Mouse (Mus musculus): ENCODE data around the gene Itgb1. TPM values are rescaled to one million over a fixed set of nuclear protein-coding genes. Genes with fewer than 3 reads are reported as not detected.
A peak's percentile ranks its signal among the peaks of the same experiment; 100 is the strongest.

Itgb1 gene
- 216 and 238 TPM in 2 replicates for polyA plus RNA-seq (2015; fragmentation: Nextera tagmentation; extraction: Ambion mirVana)

- H3K4me1 ChIP-seq: peaks cover 24% of the 10 kb centered on the region
- peak within 1 kb of the TSS; percentile 82 for H3K4me3 ChIP-seq
- H3K27me3 ChIP-seq: no peaks in the 10 kb centered on the region
- H3K9ac ChIP-seq: peak within 1 kb of the TSS; percentile 99
- no peaks in the 10 kb centered on the region for H3K9me3 ChIP-seq
- WGBS: under 1% methylated on average over 106 of the region's 113 CpGs
- no peaks in the 10 kb centered on the region for H3K36me3 ChIP-seq
- peak; percentile 94 for ATAC-seq (ENCODE audit: insufficient number of reproducible peaks, insufficient read depth, low FRiP score, low TSS enrichment, low read depth)
- H3K4me2 ChIP-seq: peak within 1 kb of the TSS; percentile 71
- H3K27ac ChIP-seq: peak within 1 kb of the TSS; percentile 98
Observed at GRCm38 (mm10) chr8:128685507-128686428, at the start of gene Itgb1. TSS of gene Itgb1 (plus strand) at chr8:128685654.

- ATAC-seq (ENCODE audit: insufficient number of reproducible peaks, insufficient read depth, low FRiP score, low TSS enrichment, low read depth): no peak
- H3K4me1 ChIP-seq: no peaks in the 10 kb centered on the region
- H3K27ac ChIP-seq: no peak overlapping the region
- H3K9ac ChIP-seq: no peak overlapping the region
- no peaks in the 10 kb centered on the region for H3K9me3 ChIP-seq
- H3K27me3 ChIP-seq: no peaks in the 10 kb centered on the region
- H3K4me3 ChIP-seq: no peak overlapping the region
- H3K36me3 ChIP-seq: no peaks in the 10 kb centered on the region
- H3K4me2 ChIP-seq: no peak overlapping the region
- 73% methylated on average over 1 of the region's 1 CpGs for WGBS
Observed at GRCm38 (mm10) chr8:128643104-128643503, 42.4 kb upstream of the Itgb1 start.

- Histone ChIP-seq H3K9me3 (no peaks in the 10 kb centered on the region), H3K4me2 (no peak overlapping the region)
- no peak for ATAC-seq (ENCODE audit: insufficient number of reproducible peaks, insufficient read depth, low FRiP score, low TSS enrichment, low read depth)
Observed at GRCm38 (mm10) chr8:128645452-128645851, 40.0 kb upstream of the Itgb1 start.

GRCm38 (mm10) chr8:128646456-128646855, 39.0 kb upstream of the Itgb1 start:
- 78% methylated on average over 5 of the region's 5 CpGs for WGBS
- no peak overlapping the region for H3K9ac ChIP-seq

More at GRCm38 (mm10) chr8:128645452-128645851, 40.0 kb upstream of the Itgb1 start:
- Histone ChIP-seq H3K4me3 (no peak overlapping the region), H3K27ac (no peak overlapping the region), H3K27me3 (no peaks in the 10 kb centered on the region), H3K36me3 (no peaks in the 10 kb centered on the region), H3K9ac (no peak overlapping the region), H3K4me1 (no peaks in the 10 kb centered on the region)

GRCm38 (mm10) chr8:128648071-128648470, 37.4 kb upstream of the Itgb1 start:
- ATAC-seq (ENCODE audit: insufficient number of reproducible peaks, insufficient read depth, low FRiP score, low TSS enrichment, low read depth): no peak
- no peaks in the 10 kb centered on the region for H3K9me3 ChIP-seq

More at GRCm38 (mm10) chr8:128646456-128646855, 39.0 kb upstream of the Itgb1 start:
- no peaks in the 10 kb centered on the region for H3K9me3 ChIP-seq
- ATAC-seq (ENCODE audit: insufficient number of reproducible peaks, insufficient read depth, low FRiP score, low TSS enrichment, low read depth): no peak
- H3K4me2 ChIP-seq: no peak overlapping the region
- no peaks in the 10 kb centered on the region for H3K27me3 ChIP-seq
- H3K27ac ChIP-seq: no peak overlapping the region
- H3K4me1 ChIP-seq: no peaks in the 10 kb centered on the region
- no peak overlapping the region for H3K4me3 ChIP-seq
- no peaks in the 10 kb centered on the region for H3K36me3 ChIP-seq

GRCm38 (mm10) chr8:128650331-128650855, 35.1 kb upstream of the Itgb1 start:
- no peak overlapping the region for H3K4me3 ChIP-seq
- H3K9me3 ChIP-seq: no peaks in the 10 kb centered on the region
- no peak overlapping the region for H3K9ac ChIP-seq
- H3K36me3 ChIP-seq: no peaks in the 10 kb centered on the region
- H3K27ac ChIP-seq: no peak overlapping the region
- no peak for ATAC-seq (ENCODE audit: insufficient number of reproducible peaks, insufficient read depth, low FRiP score, low TSS enrichment, low read depth)
- H3K27me3 ChIP-seq: no peaks in the 10 kb centered on the region
- H3K4me1 ChIP-seq: peaks cover 14% of the 10 kb centered on the region
- H3K4me2 ChIP-seq: no peak overlapping the region
- WGBS: 81% methylated on average over 2 of the region's 2 CpGs

More at GRCm38 (mm10) chr8:128648071-128648470, 37.4 kb upstream of the Itgb1 start:
- Histone ChIP-seq H3K27me3 (no peaks in the 10 kb centered on the region), H3K4me1 (no peaks in the 10 kb centered on the region), H3K36me3 (no peaks in the 10 kb centered on the region), H3K4me3 (no peak overlapping the region), H3K27ac (no peak overlapping the region), H3K4me2 (no peak overlapping the region), H3K9ac (no peak overlapping the region)

- Histone ChIP-seq H3K4me2 (no peak overlapping the region), H3K36me3 (no peaks in the 10 kb centered on the region), H3K27ac (no peak overlapping the region), H3K9ac (no peak overlapping the region), H3K9me3 (no peaks in the 10 kb centered on the region), H3K4me1 (peaks cover 14% of the 10 kb centered on the region), H3K27me3 (no peaks in the 10 kb centered on the region), H3K4me3 (no peak overlapping the region)
- WGBS: 44% methylated on average over 6 of the region's 6 CpGs
- ATAC-seq (ENCODE audit: insufficient number of reproducible peaks, insufficient read depth, low FRiP score, low TSS enrichment, low read depth): no peak
Observed at GRCm38 (mm10) chr8:128652399-128653109, 32.9 kb upstream of the Itgb1 start.

GRCm38 (mm10) chr8:128653642-128654364, 31.7 kb upstream of the Itgb1 start:
- peaks cover 14% of the 10 kb centered on the region for H3K4me1 ChIP-seq
- H3K4me2 ChIP-seq: peak overlapping the region; percentile 65
- no peak for ATAC-seq (ENCODE audit: insufficient number of reproducible peaks, insufficient read depth, low FRiP score, low TSS enrichment, low read depth)
- H3K9me3 ChIP-seq: peaks cover 6% of the 10 kb centered on the region; the same call in 1 of the 2 replicates
- H3K27ac ChIP-seq: peak overlapping the region; percentile 84
- H3K9ac ChIP-seq: no peak overlapping the region
- 28% methylated on average over 5 of the region's 5 CpGs for WGBS
- peak overlapping the region; percentile 37 for H3K4me3 ChIP-seq
- H3K36me3 ChIP-seq: no peaks in the 10 kb centered on the region
- no peaks in the 10 kb centered on the region for H3K27me3 ChIP-seq

- ATAC-seq (ENCODE audit: insufficient number of reproducible peaks, insufficient read depth, low FRiP score, low TSS enrichment, low read depth): peak; percentile 79
- Histone ChIP-seq H3K4me3 (peak overlapping the region; percentile 37), H3K4me1 (peaks cover 14% of the 10 kb centered on the region), H3K9ac (peak overlapping the region; percentile 63), H3K27me3 (no peaks in the 10 kb centered on the region), H3K27ac (peak overlapping the region; percentile 84), H3K36me3 (no peaks in the 10 kb centered on the region), H3K9me3 (peaks cover 6% of the 10 kb centered on the region; the same call in 1 of the 2 replicates), H3K4me2 (peak overlapping the region; percentile 65)
- WGBS: 1% methylated on average over 16 of the region's 16 CpGs
Observed at GRCm38 (mm10) chr8:128654365-128655099, 30.9 kb upstream of the Itgb1 start.

- H3K9me3 ChIP-seq: peaks cover 6% of the 10 kb centered on the region; the same call in 1 of the 2 replicates
- ATAC-seq (ENCODE audit: insufficient number of reproducible peaks, insufficient read depth, low FRiP score, low TSS enrichment, low read depth): no peak
- H3K4me1 ChIP-seq: no peaks in the 10 kb centered on the region
- H3K36me3 ChIP-seq: no peaks in the 10 kb centered on the region
- no peaks in the 10 kb centered on the region for H3K27me3 ChIP-seq
- H3K4me3 ChIP-seq: no peak overlapping the region
- no peak overlapping the region for H3K9ac ChIP-seq
- H3K4me2 ChIP-seq: no peak overlapping the region
- WGBS: 60% methylated on average over 3 of the region's 3 CpGs
- H3K27ac ChIP-seq: no peak overlapping the region
Observed at GRCm38 (mm10) chr8:128662144-128662543, 23.3 kb upstream of the Itgb1 start.
